Mouse (Mus musculus) limb, embryonic 12.5 days (tissue): ENCODE data around the gene Oscp1. TPM values are rescaled to one million over a fixed set of nuclear protein-coding genes. Genes with fewer than 3 reads are reported as not detected.
"Not testable (repeated sequence)": the region's sequence is repeated elsewhere in the genome, so short reads cannot be mapped to it uniquely, and the experiment has no call there.

Experiments used
- ATAC-seq: fragments of 200-750 bp; cut with Nextera tagmentation; 2 replicates; pipeline ENCODE4 v1.8.0; 2017; ENCODE audit warnings: low read depth, moderate TSS enrichment; ENCODE audit not compliant: insufficient number of reproducible peaks, insufficient read depth, low FRiP score, low TSS enrichment
- H3K27ac ChIP-seq: fragments of 300-500 bp; sonication (generic); 2 replicates; pipeline ENCODE4 v1.5.1; 2016; ENCODE audit warnings: mild to moderate bottlenecking, moderate library complexity
- H3K27me3 ChIP-seq: fragments of 300-500 bp; sonication (generic); 2 replicates; pipeline ENCODE4 v1.6.1; 2016; ENCODE audit warnings: mild to moderate bottlenecking, moderate library complexity
- H3K36me3 ChIP-seq: fragments of 300-500 bp; sonication (generic); 2 replicates; pipeline ENCODE4 v1.6.1; 2016; ENCODE audit warnings: mild to moderate bottlenecking, moderate library complexity
- H3K4me1 ChIP-seq: fragments of 300-500 bp; sonication (generic); replicated peaks from 2 replicates; pipeline ENCODE4 v1.6.1; 2016
- H3K4me2 ChIP-seq: fragments of 300-500 bp; sonication (generic); 2 replicates; pipeline ENCODE4 v1.6.1; 2016; ENCODE audit warnings: mild to moderate bottlenecking, moderate library complexity
- H3K4me3 ChIP-seq: fragments of 300-500 bp; sonication (generic); replicated peaks from 2 replicates; pipeline ENCODE4 v1.5.1; 2016; ENCODE audit warnings: mild to moderate bottlenecking
- H3K9ac ChIP-seq: fragments of 300-500 bp; sonication (generic); replicated peaks from 2 replicates; pipeline ENCODE4 v1.6.1; 2016; ENCODE audit warnings: mild to moderate bottlenecking, moderate library complexity
- H3K9me3 ChIP-seq: fragments of 300-500 bp; sonication (generic); 2 replicates; pipeline ENCODE4 v1.6.1; 2016; ENCODE audit warnings: mild to moderate bottlenecking, moderate library complexity
- WGBS: fragments of 180-500 bp; shearing (Covaris S2); methylation state at CpG from one replicate; pipeline ENCODE4 v1.1.7; 2016; 5-methylcytosine and 5-hydroxymethylcytosine counted together
- polyA plus RNA-seq: library from polyadenylated mRNA; unstranded; fragments of >200 nt; fragmentation: Nextera tagmentation; extraction: Ambion mirVana; gene quantifications from 2 replicates; pipeline ENCODE4 v1.2.1, GENCODE M21; 2016

Gene Oscp1
- polyA plus RNA-seq, 1 experiment from 2014 or later, result 19.0 TPM

- H3K36me3 ChIP-seq, result 0 out of 2 replicates have a peak, but pooled peaks cover 3% of the 10 kb centered on the region
- H3K27ac ChIP-seq, result no peak overlapping the region
- no peaks in the 10 kb centered on the region for H3K9me3 ChIP-seq
- no peak for ATAC-seq
- no peaks in the 10 kb centered on the region for H3K4me1 ChIP-seq
- no peak overlapping the region for H3K9ac ChIP-seq
- WGBS, result 60% methylated on average over 8 of the region's 8 CpGs
- H3K4me3 ChIP-seq, result no peak overlapping the region
- H3K27me3 ChIP-seq, result no peaks in the 10 kb centered on the region
- no peak overlapping the region for H3K4me2 ChIP-seq
Measured at GRCm38 (mm10) chr4:126084382-126084781, 26.0 kb downstream of the Oscp1 start.

DNA sequence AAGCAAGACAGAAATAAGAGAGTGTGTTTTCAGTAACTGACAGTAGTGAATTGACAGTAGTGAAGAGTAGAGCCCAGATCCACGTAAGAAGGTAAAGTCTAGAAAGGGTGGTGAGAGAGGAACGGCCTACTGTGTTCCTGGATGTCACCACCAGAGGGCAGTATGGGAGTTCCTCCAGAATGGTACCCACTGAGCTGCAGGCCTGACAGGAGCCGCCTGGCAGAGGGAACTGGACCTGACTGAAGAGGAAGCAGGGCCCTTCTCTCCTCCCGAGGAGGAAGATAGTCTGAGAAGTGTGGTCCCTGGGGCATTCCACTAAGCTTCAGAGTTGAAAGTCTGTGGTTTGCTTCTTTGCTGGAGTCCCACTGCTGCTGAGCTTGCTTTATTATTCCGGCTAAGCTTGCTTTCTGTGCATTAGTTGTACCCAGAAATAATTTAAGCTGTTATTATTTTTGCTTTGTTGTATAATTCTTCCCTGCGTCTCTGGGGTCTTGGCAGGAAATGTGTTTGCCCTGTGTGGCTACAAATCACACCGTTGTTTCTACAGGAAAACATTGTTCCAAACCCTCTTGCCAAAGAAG, 27.7 kb downstream of the Oscp1 start:
- Histone ChIP-seq H3K9ac (no peak overlapping the region), H3K9me3 (no peaks in the 10 kb centered on the region), H3K4me3 (no peak overlapping the region), H3K27me3 (no peaks in the 10 kb centered on the region), H3K4me1 (no peaks in the 10 kb centered on the region), H3K36me3 (0 out of 2 replicates have a peak, but pooled peaks cover 3% of the 10 kb centered on the region), H3K4me2 (no peak overlapping the region), H3K27ac (no peak overlapping the region)
- ATAC-seq, result peak; percentile 81
- WGBS, result 33% methylated on average over 7 of the region's 7 CpGs

- no peak overlapping the region for H3K9ac ChIP-seq
- ATAC-seq, result no peak
- no peaks in the 10 kb centered on the region for H3K4me1 ChIP-seq
Measured at GRCm38 (mm10) chr4:126090101-126090847, 31.9 kb downstream of the Oscp1 start.

DNA sequence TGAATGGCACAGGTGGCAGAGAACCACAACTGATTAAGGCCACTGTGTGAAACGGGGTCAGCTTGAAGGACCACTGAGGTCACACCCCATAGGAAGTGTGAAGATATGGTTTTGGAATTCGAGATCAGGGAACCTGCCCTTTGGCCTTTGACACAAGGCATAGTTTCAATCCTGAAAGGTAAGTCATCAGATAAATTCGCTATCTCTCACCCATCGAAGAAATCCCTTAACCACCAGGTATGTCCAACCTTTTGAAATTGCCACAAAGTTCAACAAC, 32.4 kb downstream of the Oscp1 start:
- Histone ChIP-seq H3K9ac (no peak overlapping the region), H3K4me3 (no peak overlapping the region), H3K9me3 (no peaks in the 10 kb centered on the region), H3K36me3 (0 out of 2 replicates have a peak, but pooled peaks cover 3% of the 10 kb centered on the region), H3K4me1 (no peaks in the 10 kb centered on the region), H3K27me3 (no peaks in the 10 kb centered on the region), H3K4me2 (no peak overlapping the region), H3K27ac (no peak overlapping the region)
- 81% methylated on average over 4 of the region's 4 CpGs for WGBS
- ATAC-seq, result no peak

More at GRCm38 (mm10) chr4:126090101-126090847, 31.9 kb downstream of the Oscp1 start:
- no peaks in the 10 kb centered on the region for H3K27me3 ChIP-seq
- 67% methylated on average over 7 of the region's 7 CpGs for WGBS
- H3K27ac ChIP-seq, result no peak overlapping the region
- H3K4me3 ChIP-seq, result no peak overlapping the region
- H3K36me3 ChIP-seq, result 0 out of 2 replicates have a peak, but pooled peaks cover 3% of the 10 kb centered on the region
- no peaks in the 10 kb centered on the region for H3K9me3 ChIP-seq
- no peak overlapping the region for H3K4me2 ChIP-seq

GRCm38 (mm10) chr4:126091873-126092272, 33.5 kb downstream of the Oscp1 start:
- Histone ChIP-seq H3K4me1 (no peaks in the 10 kb centered on the region), H3K27me3 (no peaks in the 10 kb centered on the region), H3K4me3 (no peak overlapping the region), H3K36me3 (0 out of 2 replicates have a peak, but pooled peaks cover 3% of the 10 kb centered on the region), H3K4me2 (no peak overlapping the region), H3K9me3 (no peaks in the 10 kb centered on the region), H3K9ac (no peak overlapping the region), H3K27ac (no peak overlapping the region)
- no peak for ATAC-seq
- whole genome bisulfite sequencing, result 74% methylated on average over 8 of the region's 8 CpGs

DNA sequence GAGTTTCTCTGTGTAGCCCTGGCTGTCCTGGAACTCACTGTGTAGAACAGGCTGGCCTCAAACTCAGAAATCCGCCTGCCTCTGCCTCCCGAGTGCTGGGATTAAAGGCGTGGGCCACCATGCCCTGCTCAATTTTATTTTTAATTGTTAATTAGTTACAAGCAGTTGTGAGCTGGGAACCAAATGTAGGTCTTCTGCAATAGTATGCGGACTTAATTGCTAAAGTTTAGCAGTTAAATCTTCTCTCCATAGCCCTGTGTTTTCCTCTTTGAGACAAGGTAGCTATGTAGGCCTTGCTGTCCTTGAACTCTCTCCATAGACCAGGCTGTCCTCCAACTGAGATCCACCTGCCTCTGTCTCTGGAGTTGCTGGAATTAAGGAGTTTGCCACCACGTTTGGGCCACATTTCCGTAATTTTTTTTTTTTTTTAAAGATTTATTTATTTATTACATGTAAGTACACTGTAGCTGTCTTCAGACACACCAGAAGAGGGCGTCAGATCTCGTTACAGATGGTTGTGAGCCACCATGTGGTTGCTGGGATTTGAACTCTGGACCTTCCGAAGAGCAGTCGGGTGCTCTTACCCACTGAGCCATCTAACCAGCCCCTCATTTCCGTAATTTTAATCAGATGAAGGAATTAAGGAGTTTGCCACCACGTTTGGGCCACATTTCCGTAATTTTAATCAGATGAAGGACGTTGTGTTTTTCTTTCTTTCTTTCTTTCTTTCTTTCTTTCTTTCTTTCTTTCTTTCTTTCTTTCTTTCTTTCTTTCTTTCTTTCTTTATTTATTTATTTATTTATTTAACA, 37.5 kb downstream of the Oscp1 start:
- H3K36me3 ChIP-seq, result peaks cover 16% of the 10 kb centered on the region; the same call in 1 of the 2 replicates
- not testable (repeated sequence) for H3K9me3 ChIP-seq, H3K27ac ChIP-seq, H3K4me1 ChIP-seq, H3K9ac ChIP-seq, ATAC-seq, H3K27me3 ChIP-seq
- peak overlapping the region; percentile 62 for H3K4me3 ChIP-seq
- H3K4me2 ChIP-seq, result peak overlapping the region; percentile 59
- 61% methylated on average over 14 of the region's 14 CpGs for WGBS

DNA sequence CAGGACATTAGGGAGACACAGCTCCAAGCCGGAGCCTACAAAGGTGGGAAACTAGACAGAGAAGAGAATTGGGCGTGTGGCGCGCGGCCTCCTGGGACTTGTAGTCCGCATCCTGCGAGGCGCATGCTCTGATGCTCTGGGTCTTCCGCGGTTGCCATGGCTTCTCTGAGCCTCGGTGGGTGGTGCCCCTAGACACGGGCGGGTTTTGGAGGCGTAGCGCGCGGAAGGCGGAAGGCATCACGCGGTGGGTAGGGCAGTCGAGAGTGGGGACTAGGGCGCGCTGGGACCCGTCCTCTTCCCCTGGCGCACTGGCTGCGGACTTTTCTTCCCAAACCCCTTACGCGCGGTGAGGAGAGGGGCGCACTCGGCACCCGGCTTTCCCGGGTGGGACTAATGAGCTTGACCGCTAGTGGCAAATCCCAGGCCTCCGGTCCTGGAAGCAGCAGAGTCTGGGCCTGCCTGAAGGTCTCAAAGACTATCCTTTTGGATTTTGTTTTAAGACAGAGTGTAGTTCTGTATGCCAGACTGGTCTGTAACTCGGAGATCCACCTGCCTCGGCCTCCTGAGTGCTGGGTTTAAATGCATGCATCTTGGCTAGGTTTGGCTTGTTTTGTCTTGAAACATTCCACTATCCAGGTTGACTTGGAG, 38.2 kb downstream of the Oscp1 start, which contains the start of gene Lsm10:
Gene Lsm10 (plus strand): TSS at position 160 of the 648 bp plus-strand sequence.
- Histone ChIP-seq H3K9me3 (no peaks in the 10 kb centered on the region), H3K36me3 (peaks cover 16% of the 10 kb centered on the region; the same call in 1 of the 2 replicates), H3K9ac (peak within 1 kb of the TSS; percentile 70), H3K27me3 (no peaks in the 10 kb centered on the region), H3K4me1 (0 out of 2 replicates have a peak, but pooled peaks cover 3% of the 10 kb centered on the region), H3K4me3 (peak within 1 kb of the TSS; percentile 62), H3K4me2 (peak within 1 kb of the TSS; percentile 59), H3K27ac (peak within 1 kb of the TSS; percentile 66; the same call in 1 of the 2 replicates)
- ATAC-seq, result peak; percentile 98
- 4% methylated on average over 37 of the region's 37 CpGs for WGBS

DNA sequence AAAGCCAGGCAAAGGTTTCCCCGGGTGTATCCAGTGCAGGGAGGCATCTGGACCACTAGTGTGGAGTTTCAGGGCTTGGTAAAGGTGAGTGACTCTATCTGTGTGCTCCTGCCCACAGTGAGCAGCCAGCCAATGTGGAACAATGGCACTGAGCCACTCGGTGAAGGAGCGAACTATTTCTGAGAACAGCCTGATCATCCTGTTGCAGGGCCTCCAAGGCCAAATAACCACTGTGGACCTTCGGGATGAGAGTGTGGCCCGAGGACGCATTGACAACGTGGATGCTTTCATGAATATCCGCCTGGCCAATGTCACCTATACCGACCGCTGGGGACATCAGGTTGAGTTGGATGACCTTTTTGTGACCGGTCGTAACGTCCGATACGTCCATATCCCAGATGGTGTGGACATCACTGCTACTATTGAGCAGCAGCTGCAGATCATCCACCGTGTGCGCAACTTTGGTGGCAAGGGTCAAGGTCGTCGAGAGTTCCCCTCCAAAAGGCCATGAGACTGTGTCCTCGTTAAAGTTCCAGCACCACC, 39.4 kb downstream of the Oscp1 start:
- Histone ChIP-seq H3K27ac (no peak overlapping the region), H3K27me3 (no peaks in the 10 kb centered on the region), H3K4me2 (no peak overlapping the region), H3K9me3 (no peaks in the 10 kb centered on the region), H3K4me1 (peaks cover 6% of the 10 kb centered on the region; the same call in 1 of the 2 replicates), H3K4me3 (no peak overlapping the region), H3K9ac (no peak overlapping the region), H3K36me3 (peaks cover 16% of the 10 kb centered on the region; the same call in 1 of the 2 replicates)
- no peak for ATAC-seq
- WGBS, result 92% methylated on average over 20 of the region's 20 CpGs

DNA sequence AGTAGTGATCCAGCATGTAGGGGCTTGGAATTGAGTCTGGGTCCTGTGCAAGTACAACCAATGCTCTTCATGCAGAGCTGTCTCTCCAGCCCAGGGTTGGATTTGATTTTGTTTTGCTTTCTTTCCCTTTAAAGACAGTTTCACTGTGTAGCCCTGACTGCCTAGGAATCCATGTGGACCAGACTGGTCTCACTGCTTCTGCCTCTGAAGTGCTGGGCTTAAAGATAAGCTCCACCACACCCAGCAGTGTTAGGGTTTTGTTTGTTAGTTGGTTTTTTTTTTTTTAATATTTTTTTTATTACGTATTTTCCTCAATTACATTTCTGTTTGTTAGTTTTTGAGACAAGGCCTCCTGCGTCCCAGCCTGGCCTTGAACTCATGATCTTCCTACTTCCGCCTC, 41.0 kb downstream of the Oscp1 start:
- Histone ChIP-seq H3K4me1 (peaks cover 13% of the 10 kb centered on the region), H3K27ac (no peak overlapping the region), H3K4me3 (no peak overlapping the region), H3K36me3 (peaks cover 16% of the 10 kb centered on the region; the same call in 1 of the 2 replicates), H3K27me3 (no peaks in the 10 kb centered on the region), H3K9me3 (no peaks in the 10 kb centered on the region), H3K9ac (no peak overlapping the region), H3K4me2 (no peak overlapping the region)
- WGBS, result 89% methylated on average over 3 of the region's 3 CpGs
- no peak for ATAC-seq

DNA sequence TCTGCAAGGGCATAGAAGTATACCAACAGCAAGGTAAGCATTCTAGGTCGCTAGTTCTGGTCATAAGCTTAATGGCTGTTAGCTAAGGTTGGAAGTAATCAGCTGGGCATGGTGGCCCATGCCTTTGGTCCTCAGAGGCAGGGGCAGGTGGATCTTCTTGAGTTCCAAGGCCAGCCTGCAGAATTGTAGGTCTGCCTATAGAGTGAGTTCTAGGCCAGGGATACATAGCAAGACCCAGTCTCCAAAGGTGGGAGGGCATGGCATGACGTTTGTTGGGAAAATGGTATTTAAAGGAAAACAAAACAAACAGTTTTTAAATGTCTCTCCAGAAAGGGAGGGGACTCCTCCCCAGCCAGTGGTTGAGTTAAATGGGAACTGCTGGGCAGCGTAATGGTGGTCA, 42.4 kb downstream of the Oscp1 start:
- Histone ChIP-seq H3K36me3 (peaks cover 16% of the 10 kb centered on the region; the same call in 1 of the 2 replicates), H3K4me3 (no peak overlapping the region), H3K9me3 (no peaks in the 10 kb centered on the region), H3K27ac (no peak overlapping the region), H3K4me2 (no peak overlapping the region), H3K27me3 (0 out of 2 replicates have a peak, but pooled peaks cover 3% of the 10 kb centered on the region), H3K9ac (no peak overlapping the region), H3K4me1 (peaks cover 24% of the 10 kb centered on the region)
- ATAC-seq, result no peak
- WGBS, result 86% methylated on average over 3 of the region's 3 CpGs
